Comparison of ENCODE assay signal across 8 mouse cellular contexts in the genomic region with DNA sequence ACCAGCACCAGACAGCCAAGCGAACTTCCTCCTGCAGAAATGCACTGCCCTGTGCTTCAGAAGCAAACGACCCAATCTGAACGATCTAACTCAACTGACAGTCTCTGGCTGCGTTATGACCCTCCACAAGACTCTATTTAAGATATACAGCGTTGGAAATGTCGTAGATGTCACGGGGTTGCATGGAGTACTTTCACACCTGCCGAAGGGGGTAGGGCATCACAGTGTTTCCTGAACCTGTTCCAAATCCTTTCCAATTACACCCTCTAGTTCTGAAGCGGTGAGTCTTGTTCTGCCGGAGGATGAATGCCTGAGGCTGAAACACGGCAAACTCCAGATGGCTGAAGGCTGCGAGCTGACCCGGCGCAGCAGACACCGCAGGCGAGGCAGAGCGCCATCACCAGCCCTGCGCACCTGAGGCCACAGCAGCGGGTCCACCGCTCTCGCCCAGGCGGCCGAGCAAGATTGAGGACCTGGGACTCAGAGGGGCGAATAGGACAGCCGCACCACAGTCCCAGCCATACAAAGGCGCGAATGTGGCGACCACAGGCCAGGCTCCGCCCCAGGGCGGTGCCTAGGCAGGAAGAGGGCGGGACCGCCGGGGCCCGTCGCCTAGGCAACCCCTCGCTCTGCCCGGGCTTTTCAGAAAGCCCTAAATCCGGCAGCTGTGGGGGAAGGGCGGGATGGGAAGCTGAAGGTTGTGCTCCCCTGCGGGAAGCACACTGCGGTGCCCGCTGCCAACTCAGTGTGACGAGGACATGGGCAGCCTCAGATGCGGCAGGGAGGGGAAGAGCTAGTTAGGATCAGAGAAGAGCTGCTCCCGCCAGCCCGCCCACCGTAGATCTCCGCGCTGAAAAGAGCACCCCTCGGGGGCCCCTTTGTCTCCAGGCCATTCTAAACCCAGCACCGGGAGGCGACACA. TPM values are rescaled to one million over a fixed set of nuclear protein-coding genes. Genes with fewer than 3 reads are reported as not detected.
DNase-seq lines count a peak whose midpoint lies in the region; ATAC-seq and TF ChIP-seq lines count a peak whose summit lies in the region.

A gene (plus strand): TSS at position 773 of the 921 bp plus-strand sequence.

- peak; percentile 92 for DNase-seq in gastrocnemius, postnatal 10 days
- peak; percentile 97 for DNase-seq in induced T-regulatory cell, adult 2 months (ENCODE audit: low read depth)
- DNase-seq in left cerebral cortex, adult 9 months (ENCODE audit: low spot score in 2 of 2), result peak; percentile 91 to 93
- peak; percentile 96 for DNase-seq in right cerebral cortex, postnatal 14 days
- DNase-seq in urinary bladder, postnatal 36 days (ENCODE audit: low spot score in 2 of 2), result peak; percentile 93 to 94

- no peaks in the 10 kb centered on the region; the same call in 1 of the 2 replicates for H3K4me1 ChIP-seq in cortical plate, adult 2 months (ENCODE audit: control insufficient read depth, insufficient read depth, low read length)

- no peak for TF ChIP-seq CTCF in cortical plate, adult 2 months (IDR thresholded peaks at IDR 0.05; ENCODE audit: extremely low read depth, insufficient read depth, low read length)

- H3K4me3 ChIP-seq in cortical plate, adult 2 months (ENCODE audit: insufficient read depth, low read length), result peak within 1 kb of the TSS; percentile 73

- peak; percentile 31 for ATAC-seq in activated CD4-positive, CD25-positive, alpha-beta regulatory T cell, adult 4 months
- ATAC-seq in megakaryocyte progenitor cell, adult 5-6 weeks (replicated peaks; ENCODE audit: poor library complexity), result peak; percentile 37

- peak within 1 kb of the TSS; percentile 97 for H3K27ac ChIP-seq in cortical plate, adult 2 months (ENCODE audit: insufficient read depth, low read length)

- peak; percentile 92 for TF ChIP-seq POLR2A in cortical plate, adult 2 months (IDR thresholded peaks at IDR 0.05; ENCODE audit: extremely low read depth, insufficient read depth, low read length)

RNA-seq across cellular contexts. Expression of the gene that starts here (rescaled TPM):
- 10 to 100 TPM; 59.6 to 65.6 TPM for polyA plus RNA-seq in activated CD4-positive, CD25-positive, alpha-beta regulatory T cell, adult 4 months (2017; shearing (Covaris generic))
- 45.5 and 52.9 TPM in 2 replicates for polyA plus RNA-seq in cortical plate, adult 2 months (2012; rRNA removed)
- total RNA-seq in gastrocnemius, postnatal 10 days (2021), result 10 to 100 TPM; 26.5 to 29.0 TPM
- total RNA-seq in megakaryocyte progenitor cell, adult 5-6 weeks (2015), result 30.3 and 31.5 TPM in 2 replicates
- total RNA-seq in megakaryocyte progenitor cell, adult 5-6 weeks (2017), result 41.7 and 52.5 TPM in 2 replicates

Comparison
In these comparisons a context has a peak if more than half of its experiments do, and no peak if none do; other contexts are left out.
1. Peak in every context shown above with its lines: DNase-seq, ATAC-seq, H3K4me3 ChIP-seq and H3K27ac ChIP-seq.